Mouse (Mus musculus): ENCODE results near the gene Itpr2.

DNA sequence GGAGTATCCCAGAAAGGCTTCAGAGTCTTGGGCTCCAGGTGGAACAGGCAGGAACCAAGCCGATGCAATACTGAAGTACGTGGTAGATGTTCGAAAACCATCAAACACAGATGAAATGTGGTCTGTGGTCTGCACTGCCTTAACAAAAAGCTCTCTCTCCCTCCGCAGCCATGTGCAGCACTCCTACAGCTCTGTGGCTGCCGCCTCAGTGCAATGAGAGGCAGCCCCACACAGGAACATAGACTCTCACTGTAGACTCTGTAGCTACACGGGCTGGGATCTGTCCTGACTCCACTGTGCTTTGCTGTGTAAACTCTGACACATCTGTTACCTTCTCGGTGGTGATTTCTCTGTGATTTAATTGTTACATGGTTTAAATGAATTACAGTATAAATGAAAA is 218.0 kb downstream of the Itpr2 start:
- TF ChIP-seq CTCF (IDR thresholded peaks at IDR 0.05; ENCODE audit: extremely low read depth, insufficient read length, insufficient replicate concordance, low read depth, low read length): no peak
- TF ChIP-seq POLR2A (IDR thresholded peaks at IDR 0.05; ENCODE audit: low read depth, low read length): no peak
